Mouse (Mus musculus) intestine, embryonic 14.5 days (tissue): ENCODE data around the gene Spink8. TPM values are rescaled to one million over a fixed set of nuclear protein-coding genes. Genes with fewer than 3 reads are reported as not detected.

Source experiments
- ATAC-seq: fragments of 200-750 bp; cut with Nextera tagmentation; replicated peaks from 2 replicates; pipeline ENCODE4 v1.8.0; 2017; ENCODE audit warnings: low read depth, moderate number of reproducible peaks, moderate TSS enrichment, moderate library complexity; ENCODE audit not compliant: low FRiP score, low TSS enrichment
- DNase-seq: peaks from one replicate; pipeline ENCODE4 v3.0.0-alpha.2; 2018; ENCODE audit warnings: low spot score
- H3K27ac ChIP-seq: fragments of 300-500 bp; sonication (generic); 2 replicates; pipeline ENCODE4 v1.5.1; 2014; ENCODE audit warnings: low read depth, mild to moderate bottlenecking, control low read depth
- H3K27me3 ChIP-seq: fragments of 300-500 bp; sonication (generic); replicated peaks from 2 replicates; pipeline ENCODE4 v1.6.1; 2014; ENCODE audit warnings: low read length, control low read depth; ENCODE audit not compliant: control insufficient read depth, insufficient read depth
- H3K36me3 ChIP-seq: fragments of 300-500 bp; sonication (generic); 2 replicates; pipeline ENCODE4 v1.6.1; 2014; ENCODE audit warnings: low read length, control low read depth; ENCODE audit not compliant: control insufficient read depth, insufficient read depth
- H3K4me1 ChIP-seq: fragments of 300-500 bp; sonication (generic); replicated peaks from 2 replicates; pipeline ENCODE4 v1.6.1; 2014; ENCODE audit warnings: low read length, control low read depth, mixed read lengths; ENCODE audit not compliant: control insufficient read depth, insufficient read depth
- H3K4me2 ChIP-seq: fragments of 300-500 bp; sonication (generic); 2 replicates; pipeline ENCODE4 v1.6.1; 2014; ENCODE audit warnings: low read length
- H3K4me3 ChIP-seq: fragments of 300-500 bp; sonication (generic); 2 replicates; pipeline ENCODE4 v1.5.1; 2014; ENCODE audit warnings: low read depth, low read length, control low read depth, mixed read lengths
- H3K9ac ChIP-seq: fragments of 300-500 bp; sonication (generic); 2 replicates; pipeline ENCODE4 v1.6.1; 2014; ENCODE audit warnings: mild to moderate bottlenecking, low read length
- H3K9me3 ChIP-seq: fragments of 300-500 bp; sonication (generic); 2 replicates; pipeline ENCODE4 v1.6.1; 2016; ENCODE audit warnings: low read length, control low read depth; ENCODE audit not compliant: control insufficient read depth
- WGBS: fragments of 180-500 bp; shearing (Covaris S2); extraction: QIAGEN DNeasy Blood & Tissue Kit; methylation state at CpG from one replicate; pipeline ENCODE4 v1.1.7; 2014; 5-methylcytosine and 5-hydroxymethylcytosine counted together
- polyA plus RNA-seq: library from polyadenylated mRNA; unstranded; fragments of >200 nt; fragmentation: Nextera tagmentation; extraction: Ambion mirVana; gene quantifications from 2 replicates; pipeline ENCODE4 v1.2.1, GENCODE M21; 2014

Spink8 gene
- polyA plus RNA-seq, 1 experiment from 2014 or later: not detected

GRCm38 (mm10) chr9:109875695-109876601, 63.9 kb downstream of the Spink8 start:
- H3K4me3 ChIP-seq: peak overlapping the region; percentile 100
- no peaks in the 10 kb centered on the region for H3K9me3 ChIP-seq
- peak; percentile 59 for ATAC-seq
- peak overlapping the region; percentile 90 for H3K27ac ChIP-seq
- under 1% methylated on average over 69 of the region's 76 CpGs for WGBS
- DNase-seq: peak; percentile 84
- H3K9ac ChIP-seq: peak overlapping the region; percentile 96
- peak overlapping the region; percentile 70 for H3K4me2 ChIP-seq
- no peaks in the 10 kb centered on the region for H3K27me3 ChIP-seq
- H3K36me3 ChIP-seq: peaks cover 36% of the 10 kb centered on the region
- H3K4me1 ChIP-seq: peaks cover 14% of the 10 kb centered on the region

Other genes starting within 250 kb of the Spink8 start
- gene Fbxw15, start 244.0 kb upstream of the Spink8 start, polyA plus RNA-seq: not detected in 2 replicates
- not detected in 2 replicates for gene Fbxw24, start 186.2 kb upstream of the Spink8 start, polyA plus RNA-seq
- not detected in 2 replicates for gene Fbxw25, start 147.6 kb upstream of the Spink8 start, polyA plus RNA-seq
- 0.11 and 0.12 TPM in 2 replicates for gene Fbxw18, start 109.6 kb upstream of the Spink8 start, polyA plus RNA-seq
- gene Fbxw26, start 66.2 kb upstream of the Spink8 start, polyA plus RNA-seq: 0.19 TPM in 1 of 2 replicates, not detected in the other
- gene Fbxw27, start 21.6 kb upstream of the Spink8 start, polyA plus RNA-seq: not detected in 2 replicates
- 85.4 and 87.9 TPM in 2 replicates for gene Nme6, start 20.5 kb downstream of the Spink8 start, polyA plus RNA-seq
- 0.42 and 0.91 TPM in 2 replicates for gene Camp, start 37.3 kb downstream of the Spink8 start, polyA plus RNA-seq
- 33.0 and 35.5 TPM in 2 replicates for gene Cdc25a, start 63.3 kb downstream of the Spink8 start, polyA plus RNA-seq
- gene Map4, start 119.2 kb downstream of the Spink8 start, polyA plus RNA-seq: 60.8 and 67.1 TPM in 2 replicates